Mouse (Mus musculus) neural tube, embryonic 14.5 days (tissue): Measurements from ENCODE around the gene Ankrd44. TPM values are rescaled to one million over a fixed set of nuclear protein-coding genes. Genes with fewer than 3 reads are reported as not detected.

Experiments used
- ATAC-seq: fragments of 200-750 bp; cut with Nextera tagmentation; 2 replicates; pipeline ENCODE4 v1.8.0; 2017; ENCODE audit warnings: low read depth, mild to moderate bottlenecking, moderate TSS enrichment, moderate library complexity
- H3K27ac ChIP-seq: fragments of 300-500 bp; sonication (generic); 2 replicates; pipeline ENCODE4 v1.5.1; 2014; ENCODE audit warnings: low read depth, mild to moderate bottlenecking, control low read depth, low read length, moderate library complexity, mixed read lengths
- H3K27me3 ChIP-seq: fragments of 300-500 bp; sonication (generic); 2 replicates; pipeline ENCODE4 v1.6.1; 2014; ENCODE audit warnings: low read length; ENCODE audit not compliant: control insufficient read depth, insufficient read depth
- H3K36me3 ChIP-seq: fragments of 300-500 bp; sonication (generic); 2 replicates; pipeline ENCODE4 v1.6.1; 2014; ENCODE audit warnings: low read length, mixed read lengths; ENCODE audit not compliant: control insufficient read depth, insufficient read depth
- H3K4me1 ChIP-seq: fragments of 300-500 bp; sonication (generic); 2 replicates; pipeline ENCODE4 v1.6.1; 2014; ENCODE audit warnings: low read length; ENCODE audit not compliant: control insufficient read depth, insufficient read depth
- H3K4me2 ChIP-seq: fragments of 300-500 bp; sonication (generic); 2 replicates; pipeline ENCODE4 v1.6.1; 2014; ENCODE audit warnings: mild to moderate bottlenecking, low read depth, low read length, control low read depth
- H3K4me3 ChIP-seq: fragments of 300-500 bp; sonication (generic); 2 replicates; pipeline ENCODE4 v1.5.1; 2014; ENCODE audit warnings: low read depth, low read length, control low read depth, mixed read lengths
- H3K9ac ChIP-seq: fragments of 300-500 bp; sonication (generic); replicated peaks from 2 replicates; pipeline ENCODE4 v1.6.1; 2014; ENCODE audit warnings: low read depth, mild to moderate bottlenecking, control low read depth, low read length, mixed read lengths
- H3K9me3 ChIP-seq: fragments of 300-500 bp; sonication (generic); 2 replicates; pipeline ENCODE4 v1.6.1; 2016; ENCODE audit warnings: low read length; ENCODE audit not compliant: control insufficient read depth
- WGBS: fragments of 180-500 bp; shearing (Covaris S2); extraction: QIAGEN DNeasy Blood & Tissue Kit; methylation state at CpG from one replicate; pipeline ENCODE4 v1.1.7; 2014; 5-methylcytosine and 5-hydroxymethylcytosine counted together
- polyA plus RNA-seq: library from polyadenylated mRNA; unstranded; fragments of >200 nt; fragmentation: Nextera tagmentation; extraction: Ambion mirVana; gene quantifications from 2 replicates; pipeline ENCODE4 v1.2.1, GENCODE M21; 2014

The Ankrd44 gene
- polyA plus RNA-seq, 1 experiment from 2014 or later, result 41.0 TPM

- ATAC-seq, result peak; percentile 87
- H3K9ac ChIP-seq, result 0 out of 2 replicates have a peak overlapping the region, but pooled peaks have one; percentile 28
- H3K4me1 ChIP-seq, result no peaks in the 10 kb centered on the region
- peak overlapping the region; percentile 80 for H3K27ac ChIP-seq
- H3K4me2 ChIP-seq, result peak overlapping the region; percentile 21; the same call in 1 of the 2 replicates
- 42% methylated on average over 13 of the region's 13 CpGs for WGBS
- no peaks in the 10 kb centered on the region for H3K9me3 ChIP-seq
- H3K36me3 ChIP-seq, result no peaks in the 10 kb centered on the region
- H3K4me3 ChIP-seq, result no peak overlapping the region
- H3K27me3 ChIP-seq, result no peaks in the 10 kb centered on the region
These were observed 235.8 kb downstream of the Ankrd44 start for GRCm38 (mm10) chr1:54690291-54690965.

- H3K27ac ChIP-seq, result no peak overlapping the region
These were observed 237.7 kb downstream of the Ankrd44 start for GRCm38 (mm10) chr1:54688441-54688840.

GRCm38 (mm10) chr1:54684316-54684715, 241.9 kb downstream of the Ankrd44 start:
- Histone ChIP-seq H3K9ac (no peak overlapping the region), H3K36me3 (no peaks in the 10 kb centered on the region), H3K4me3 (no peak overlapping the region), H3K9me3 (no peaks in the 10 kb centered on the region), H3K4me2 (no peak overlapping the region), H3K27me3 (no peaks in the 10 kb centered on the region), H3K4me1 (no peaks in the 10 kb centered on the region), H3K27ac (no peak overlapping the region)
- WGBS, result 93% methylated on average over 4 of the region's 4 CpGs
- ATAC-seq, result no peak

More at GRCm38 (mm10) chr1:54688441-54688840, 237.7 kb downstream of the Ankrd44 start:
- Histone ChIP-seq H3K36me3 (no peaks in the 10 kb centered on the region), H3K4me1 (no peaks in the 10 kb centered on the region), H3K4me2 (no peak overlapping the region), H3K27me3 (no peaks in the 10 kb centered on the region), H3K9ac (no peak overlapping the region), H3K4me3 (no peak overlapping the region), H3K9me3 (no peaks in the 10 kb centered on the region)
- ATAC-seq, result no peak
- 91% methylated on average over 3 of the region's 3 CpGs for WGBS

- Histone ChIP-seq H3K4me1 (no peaks in the 10 kb centered on the region), H3K36me3 (no peaks in the 10 kb centered on the region), H3K4me3 (no peak overlapping the region), H3K27ac (no peak overlapping the region), H3K9ac (no peak overlapping the region), H3K4me2 (no peak overlapping the region), H3K9me3 (no peaks in the 10 kb centered on the region), H3K27me3 (no peaks in the 10 kb centered on the region)
- WGBS, result 87% methylated on average over 1 of the region's 1 CpGs
- no peak for ATAC-seq
These were observed 246.6 kb downstream of the Ankrd44 start for GRCm38 (mm10) chr1:54679556-54679955.

- no peak overlapping the region for H3K4me2 ChIP-seq
- no peak overlapping the region for H3K27ac ChIP-seq
- H3K4me1 ChIP-seq, result no peaks in the 10 kb centered on the region
- no peaks in the 10 kb centered on the region for H3K9me3 ChIP-seq
- ATAC-seq, result no peak
- no peaks in the 10 kb centered on the region for H3K27me3 ChIP-seq
- H3K4me3 ChIP-seq, result no peak overlapping the region
- no peaks in the 10 kb centered on the region for H3K36me3 ChIP-seq
- 76% methylated on average over 1 of the region's 1 CpGs for WGBS
- H3K9ac ChIP-seq, result no peak overlapping the region
These were observed 248.2 kb downstream of the Ankrd44 start for GRCm38 (mm10) chr1:54678037-54678436.

- no peaks in the 10 kb centered on the region for H3K9me3 ChIP-seq
- H3K4me3 ChIP-seq, result no peak overlapping the region
- no peaks in the 10 kb centered on the region for H3K36me3 ChIP-seq
- no peaks in the 10 kb centered on the region for H3K27me3 ChIP-seq
- 83% methylated on average over 5 of the region's 5 CpGs for WGBS
- no peaks in the 10 kb centered on the region for H3K4me1 ChIP-seq
- no peak for ATAC-seq
- no peak overlapping the region for H3K9ac ChIP-seq
- no peak overlapping the region for H3K27ac ChIP-seq
- no peak overlapping the region for H3K4me2 ChIP-seq
These were observed 250.7 kb downstream of the Ankrd44 start for GRCm38 (mm10) chr1:54675478-54675877.

- Histone ChIP-seq H3K4me2 (no peak overlapping the region), H3K4me3 (no peak overlapping the region), H3K4me1 (peaks cover 4% of the 10 kb centered on the region), H3K9ac (no peak overlapping the region), H3K27ac (peak overlapping the region; percentile 19; the same call in 1 of the 2 replicates), H3K9me3 (no peaks in the 10 kb centered on the region), H3K36me3 (no peaks in the 10 kb centered on the region), H3K27me3 (no peaks in the 10 kb centered on the region)
- ATAC-seq, result peak; percentile 29; the same call in 1 of the 2 replicates
- whole genome bisulfite sequencing, result 53% methylated on average over 2 of the region's 2 CpGs
These were observed 258.2 kb downstream of the Ankrd44 start for GRCm38 (mm10) chr1:54667991-54668390.

- 61% methylated on average over 8 of the region's 8 CpGs for WGBS
- Histone ChIP-seq H3K4me1 (peaks cover 4% of the 10 kb centered on the region), H3K4me2 (no peak overlapping the region), H3K36me3 (no peaks in the 10 kb centered on the region), H3K4me3 (no peak overlapping the region), H3K27ac (no peak overlapping the region), H3K27me3 (no peaks in the 10 kb centered on the region), H3K9ac (no peak overlapping the region), H3K9me3 (no peaks in the 10 kb centered on the region)
- ATAC-seq, result peak; percentile 62; the same call in 1 of the 2 replicates
These were observed 260.4 kb downstream of the Ankrd44 start for GRCm38 (mm10) chr1:54665582-54666405.

- no peak overlapping the region for H3K4me2 ChIP-seq
- H3K4me1 ChIP-seq, result peaks cover 4% of the 10 kb centered on the region
- H3K9me3 ChIP-seq, result no peaks in the 10 kb centered on the region
- ATAC-seq, result no peak
- no peak overlapping the region for H3K4me3 ChIP-seq
- WGBS, result 24% methylated on average over 4 of the region's 4 CpGs
- no peak overlapping the region for H3K27ac ChIP-seq
- H3K9ac ChIP-seq, result no peak overlapping the region
- H3K27me3 ChIP-seq, result no peaks in the 10 kb centered on the region
- H3K36me3 ChIP-seq, result no peaks in the 10 kb centered on the region
These were observed 261.1 kb downstream of the Ankrd44 start for GRCm38 (mm10) chr1:54665095-54665494.
